Mouse (Mus musculus) limb, embryonic 15.5 days (tissue): ENCODE results near the gene Klhl29. TPM values are rescaled to one million over a fixed set of nuclear protein-coding genes. Genes with fewer than 3 reads are reported as not detected.

Source experiments
- ATAC-seq: fragments of 200-750 bp; cut with Nextera tagmentation; 2 replicates; pipeline ENCODE4 v1.8.0; 2017; ENCODE audit warnings: low read depth, moderate TSS enrichment; ENCODE audit not compliant: insufficient number of reproducible peaks, low FRiP score, low TSS enrichment
- H3K27ac ChIP-seq: fragments of 300-500 bp; sonication (generic); 2 replicates; pipeline ENCODE4 v1.5.1; 2015; ENCODE audit warnings: moderate library complexity, mild to moderate bottlenecking, inconsistent platforms
- H3K27me3 ChIP-seq: fragments of 300-500 bp; sonication (generic); 2 replicates; pipeline ENCODE4 v1.6.1; 2015; ENCODE audit warnings: inconsistent platforms
- H3K36me3 ChIP-seq: fragments of 300-500 bp; sonication (generic); 2 replicates; pipeline ENCODE4 v1.6.1; 2015; ENCODE audit warnings: inconsistent platforms
- H3K4me1 ChIP-seq: fragments of 300-500 bp; sonication (generic); 2 replicates; pipeline ENCODE4 v1.6.1; 2015; ENCODE audit warnings: inconsistent platforms
- H3K4me2 ChIP-seq: fragments of 300-500 bp; sonication (generic); 2 replicates; pipeline ENCODE4 v1.6.1; 2015; ENCODE audit warnings: mild to moderate bottlenecking, inconsistent platforms
- H3K4me3 ChIP-seq: fragments of 300-500 bp; sonication (generic); 2 replicates; pipeline ENCODE4 v1.5.1; 2015; ENCODE audit warnings: mild to moderate bottlenecking, inconsistent platforms
- H3K9ac ChIP-seq: fragments of 300-500 bp; sonication (generic); 2 replicates; pipeline ENCODE4 v1.6.1; 2015; ENCODE audit warnings: inconsistent platforms
- H3K9me3 ChIP-seq: fragments of 300-500 bp; sonication (generic); 2 replicates; pipeline ENCODE4 v1.6.1; 2016; ENCODE audit warnings: inconsistent platforms
- WGBS: fragments of 180-500 bp; shearing (Covaris S2); methylation state at CpG from one replicate; pipeline ENCODE4 v1.1.7; 2015; 5-methylcytosine and 5-hydroxymethylcytosine counted together
- polyA plus RNA-seq: library from polyadenylated mRNA; unstranded; fragments of >200 nt; fragmentation: Nextera tagmentation; extraction: Ambion mirVana; gene quantifications from 2 replicates; pipeline ENCODE4 v1.2.1, GENCODE M21; 2015

The Klhl29 gene
- polyA plus RNA-seq, 1 experiment from 2014 or later = 2.2 TPM

- Histone ChIP-seq H3K27me3 (no peaks in the 10 kb centered on the region), H3K27ac (no peak overlapping the region), H3K4me3 (no peak overlapping the region), H3K36me3 (no peaks in the 10 kb centered on the region), H3K4me2 (no peak overlapping the region), H3K4me1 (peaks cover 32% of the 10 kb centered on the region), H3K9me3 (no peaks in the 10 kb centered on the region), H3K9ac (no peak overlapping the region)
- ATAC-seq = no peak
- 71% methylated on average over 5 of the region's 5 CpGs for WGBS
These were observed 228.0 kb downstream of the Klhl29 start for GRCm38 (mm10) chr12:5147346-5148035.

GRCm38 (mm10) chr12:5143903-5144781 is 231.3 kb downstream of the Klhl29 start:
- peaks cover 23% of the 10 kb centered on the region for H3K4me1 ChIP-seq
- no peaks in the 10 kb centered on the region for H3K27me3 ChIP-seq
- no peak for ATAC-seq
- no peak overlapping the region for H3K9ac ChIP-seq
- H3K36me3 ChIP-seq = peaks cover 6% of the 10 kb centered on the region; the same call in 1 of the 2 replicates
- no peak overlapping the region for H3K4me2 ChIP-seq
- no peak overlapping the region for H3K4me3 ChIP-seq
- no peaks in the 10 kb centered on the region for H3K9me3 ChIP-seq
- no peak overlapping the region for H3K27ac ChIP-seq
- 40% methylated on average over 5 of the region's 5 CpGs for WGBS

- Histone ChIP-seq H3K27ac (peak overlapping the region; percentile 57), H3K9me3 (no peaks in the 10 kb centered on the region), H3K4me2 (no peak overlapping the region), H3K9ac (no peak overlapping the region), H3K27me3 (no peaks in the 10 kb centered on the region), H3K4me3 (no peak overlapping the region), H3K36me3 (peaks cover 10% of the 10 kb centered on the region; the same call in 1 of the 2 replicates), H3K4me1 (peaks cover 26% of the 10 kb centered on the region)
- ATAC-seq = no peak
- WGBS = 31% methylated on average over 5 of the region's 5 CpGs
These were observed 232.3 kb downstream of the Klhl29 start for GRCm38 (mm10) chr12:5143224-5143623.

GRCm38 (mm10) chr12:5142776-5143175 is 232.7 kb downstream of the Klhl29 start:
- peaks cover 10% of the 10 kb centered on the region; the same call in 1 of the 2 replicates for H3K36me3 ChIP-seq
- H3K4me3 ChIP-seq = no peak overlapping the region
- WGBS = 8% methylated on average over 3 of the region's 3 CpGs
- H3K27ac ChIP-seq = peak overlapping the region; percentile 57
- no peak for ATAC-seq
- H3K9ac ChIP-seq = no peak overlapping the region
- peaks cover 26% of the 10 kb centered on the region for H3K4me1 ChIP-seq
- H3K27me3 ChIP-seq = no peaks in the 10 kb centered on the region
- H3K4me2 ChIP-seq = no peak overlapping the region
- H3K9me3 ChIP-seq = no peaks in the 10 kb centered on the region

- no peak overlapping the region for H3K27ac ChIP-seq
- H3K4me1 ChIP-seq = peaks cover 26% of the 10 kb centered on the region
- ATAC-seq = no peak
- 67% methylated on average over 4 of the region's 4 CpGs for WGBS
- H3K9me3 ChIP-seq = no peaks in the 10 kb centered on the region
- H3K4me3 ChIP-seq = no peak overlapping the region
- H3K9ac ChIP-seq = no peak overlapping the region
- H3K4me2 ChIP-seq = no peak overlapping the region
- H3K27me3 ChIP-seq = no peaks in the 10 kb centered on the region
- peaks cover 17% of the 10 kb centered on the region for H3K36me3 ChIP-seq
These were observed 234.4 kb downstream of the Klhl29 start for GRCm38 (mm10) chr12:5141040-5141439.

- Histone ChIP-seq H3K27ac (no peak overlapping the region), H3K9ac (no peak overlapping the region), H3K4me1 (peaks cover 20% of the 10 kb centered on the region), H3K36me3 (peaks cover 17% of the 10 kb centered on the region), H3K9me3 (no peaks in the 10 kb centered on the region), H3K4me2 (no peak overlapping the region), H3K27me3 (no peaks in the 10 kb centered on the region), H3K4me3 (no peak overlapping the region)
- 44% methylated on average over 4 of the region's 4 CpGs for WGBS
- ATAC-seq = no peak
These were observed 236.2 kb downstream of the Klhl29 start for GRCm38 (mm10) chr12:5139302-5139701.

GRCm38 (mm10) chr12:5136300-5136699 is 239.2 kb downstream of the Klhl29 start:
- H3K4me1 ChIP-seq = 0 out of 2 replicates have a peak, but pooled peaks cover 4% of the 10 kb centered on the region
- H3K27me3 ChIP-seq = no peaks in the 10 kb centered on the region
- peaks cover 20% of the 10 kb centered on the region for H3K36me3 ChIP-seq
- H3K9ac ChIP-seq = no peak overlapping the region
- no peak overlapping the region for H3K4me2 ChIP-seq
- ATAC-seq = no peak
- 35% methylated on average over 4 of the region's 4 CpGs for WGBS
- no peaks in the 10 kb centered on the region for H3K9me3 ChIP-seq
- no peak overlapping the region for H3K4me3 ChIP-seq
- H3K27ac ChIP-seq = no peak overlapping the region

- Histone ChIP-seq H3K27ac (no peak overlapping the region), H3K4me2 (no peak overlapping the region), H3K4me1 (no peaks in the 10 kb centered on the region), H3K36me3 (peaks cover 3% of the 10 kb centered on the region; the same call in 1 of the 2 replicates), H3K9ac (no peak overlapping the region), H3K9me3 (no peaks in the 10 kb centered on the region), H3K4me3 (no peak overlapping the region), H3K27me3 (no peaks in the 10 kb centered on the region)
- no peak for ATAC-seq
- WGBS = 83% methylated on average over 4 of the region's 4 CpGs
These were observed 246.3 kb downstream of the Klhl29 start for GRCm38 (mm10) chr12:5129190-5129589.

- no peak for ATAC-seq
- Histone ChIP-seq H3K36me3 (no peaks in the 10 kb centered on the region; the same call in 1 of the 2 replicates), H3K4me1 (no peaks in the 10 kb centered on the region), H3K27ac (no peak overlapping the region), H3K4me3 (no peak overlapping the region), H3K9me3 (no peaks in the 10 kb centered on the region), H3K9ac (no peak overlapping the region), H3K4me2 (no peak overlapping the region), H3K27me3 (no peaks in the 10 kb centered on the region)
- 80% methylated on average over 7 of the region's 7 CpGs for WGBS
These were observed 249.6 kb downstream of the Klhl29 start for GRCm38 (mm10) chr12:5125907-5126306.

- H3K4me1 ChIP-seq = peaks cover 11% of the 10 kb centered on the region
- ATAC-seq = no peak
- no peaks in the 10 kb centered on the region for H3K9me3 ChIP-seq
- no peak overlapping the region for H3K27ac ChIP-seq
- 55% methylated on average over 8 of the region's 8 CpGs for WGBS
- H3K4me2 ChIP-seq = no peak overlapping the region
- no peak overlapping the region for H3K4me3 ChIP-seq
- no peak overlapping the region for H3K9ac ChIP-seq
- no peaks in the 10 kb centered on the region; the same call in 1 of the 2 replicates for H3K36me3 ChIP-seq
- H3K27me3 ChIP-seq = no peaks in the 10 kb centered on the region
These were observed 252.5 kb downstream of the Klhl29 start for GRCm38 (mm10) chr12:5122972-5123371.

- Histone ChIP-seq H3K27ac (peak overlapping the region; percentile 30; the same call in 1 of the 2 replicates), H3K27me3 (no peaks in the 10 kb centered on the region), H3K4me3 (no peak overlapping the region), H3K9ac (no peak overlapping the region), H3K36me3 (no peaks in the 10 kb centered on the region), H3K4me1 (peaks cover 11% of the 10 kb centered on the region), H3K9me3 (no peaks in the 10 kb centered on the region), H3K4me2 (peak overlapping the region; percentile 42)
- no peak for ATAC-seq
- WGBS = 44% methylated on average over 6 of the region's 6 CpGs
These were observed 255.2 kb downstream of the Klhl29 start for GRCm38 (mm10) chr12:5120249-5120648.

GRCm38 (mm10) chr12:5119726-5120125 is 255.8 kb downstream of the Klhl29 start:
- peak overlapping the region; percentile 21 for H3K4me3 ChIP-seq
- 0 out of 2 replicates have a peak overlapping the region, but pooled peaks have one; percentile 1 for H3K27ac ChIP-seq
- H3K9ac ChIP-seq = no peak overlapping the region
- no peaks in the 10 kb centered on the region for H3K27me3 ChIP-seq
- H3K9me3 ChIP-seq = no peaks in the 10 kb centered on the region
- H3K4me2 ChIP-seq = peak overlapping the region; percentile 42
- H3K36me3 ChIP-seq = no peaks in the 10 kb centered on the region
- ATAC-seq = peak; percentile 75
- WGBS = 11% methylated on average over 15 of the region's 15 CpGs
- H3K4me1 ChIP-seq = peaks cover 11% of the 10 kb centered on the region
